1 mouse cellular context compared by ENCODE assay signal in genomic region chr19:8952241-8952640, GRCm38 (mm10).
TF ChIP-seq lines count a peak whose summit lies in the region.

No protein-coding gene starts in this region.

TF ChIP-seq in MEL, 35 proteins besides CTCF, POLR2A, EP300 and RAD21:
- TF ChIP-seq TAL1 (IDR thresholded peaks at IDR 0.05; ENCODE audit: low read length) (no peak), MYB (IDR thresholded peaks at IDR 0.05; ENCODE audit: low read depth, low read length) (no peak), ELF1 (IDR thresholded peaks at IDR 0.05; ENCODE audit: low read depth, low read length) (no peak)
